Mouse (Mus musculus) liver, embryonic 14.5 days (tissue): ENCODE data around the gene Nxpe3. TPM values are rescaled to one million over a fixed set of nuclear protein-coding genes. Genes with fewer than 3 reads are reported as not detected.

Source experiments
- ATAC-seq: fragments of 200-750 bp; cut with Nextera tagmentation; 2 replicates; pipeline ENCODE4 v1.8.0; 2017; ENCODE audit warnings: moderate number of reproducible peaks, mild to moderate bottlenecking, moderate library complexity; ENCODE audit not compliant: insufficient read depth
- DNase-seq, 3 experiments: peaks; one replicate each; pipeline ENCODE4 v3.0.0-alpha.2; 2012 to 2013; ENCODE audit warnings: low read depth in 3 of 3, low spot score in 3 of 3
- H3K27ac ChIP-seq: fragments of 300-500 bp; sonication (generic); 2 replicates; pipeline ENCODE4 v1.5.1; 2014; ENCODE audit warnings: moderate library complexity, mild to moderate bottlenecking, control low read depth, inconsistent platforms
- H3K27me3 ChIP-seq: fragments of 300-500 bp; sonication (generic); 2 replicates; pipeline ENCODE4 v1.6.1; 2014; ENCODE audit warnings: mild to moderate bottlenecking, low read length, moderate library complexity; ENCODE audit not compliant: control insufficient read depth, insufficient read depth
- H3K36me3 ChIP-seq: fragments of 300-500 bp; sonication (generic); replicated peaks from 2 replicates; pipeline ENCODE4 v1.6.1; 2014; ENCODE audit warnings: low read depth; ENCODE audit not compliant: control insufficient read depth, insufficient read depth
- H3K4me1 ChIP-seq, 2 experiments: fragments of 200-500 bp in 1 of 2; fragments of 300-500 bp in 1 of 2; sonication (generic) in 1 of 2; replicated peaks; 2 replicates each; pipeline ENCODE4 v1.6.1; 2012 to 2014; ENCODE audit warnings: antibody characterized with exemption in 1 of 2, inconsistent platforms in 1 of 2, low read length in 1 of 2; ENCODE audit not compliant: control insufficient read depth in 2 of 2, insufficient read depth in 2 of 2
- H3K4me2 ChIP-seq: fragments of 300-500 bp; sonication (generic); 2 replicates; pipeline ENCODE4 v1.6.1; 2014; ENCODE audit warnings: low read depth, mild to moderate bottlenecking, control low read depth, moderate library complexity
- H3K4me3 ChIP-seq, 2 experiments: fragments of 200-500 bp in 1 of 2; fragments of 300-500 bp in 1 of 2; sonication (generic) in 1 of 2; 2 replicates each; pipeline ENCODE4 v1.5.1; 2012 to 2014; ENCODE audit warnings: low read depth in 2 of 2, low read length in 2 of 2, mild to moderate bottlenecking in 2 of 2, control low read depth in 1 of 2, inconsistent platforms in 1 of 2, moderate library complexity in 1 of 2; ENCODE audit not compliant: insufficient read depth in 1 of 2
- H3K9ac ChIP-seq: fragments of 300-500 bp; sonication (generic); replicated peaks from 2 replicates; pipeline ENCODE4 v1.6.1; 2014; ENCODE audit warnings: mild to moderate bottlenecking, control low read depth, moderate library complexity
- H3K9me3 ChIP-seq: fragments of 300-500 bp; sonication (generic); 2 replicates; pipeline ENCODE4 v1.6.1; 2016; ENCODE audit warnings: low read length, mixed read lengths; ENCODE audit not compliant: control insufficient read depth
- CTCF ChIP-seq: IDR thresholded peaks from 2 replicates; pipeline ENCODE4 v1.5.1; 2016; ENCODE audit warnings: antibody characterized with exemption, low read depth, control low read depth
- EP300 ChIP-seq: IDR thresholded peaks from 2 replicates; pipeline ENCODE4 v1.6.1; 2016; ENCODE audit warnings: antibody characterized with exemption, low read depth
- WGBS: fragments of 180-500 bp; shearing (Covaris S2); extraction: QIAGEN DNeasy Blood & Tissue Kit; methylation state at CpG from one replicate; pipeline ENCODE4 v1.1.7; 2014; ENCODE audit not compliant: insufficient replicate concordance; 5-methylcytosine and 5-hydroxymethylcytosine counted together
- polyA plus RNA-seq, 2 experiments: library from polyadenylated mRNA; depleted of rRNA in 1 of 2; stranded (reverse) in 1 of 2; unstranded in 1 of 2; fragments of >200 nt; fragmentation: Nextera tagmentation in 1 of 2; extraction: Ambion mirVana in 1 of 2; gene quantifications; 2 replicates each; pipeline versions ENCODE4 v1.2.1 to v1.2.3; 2012 to 2014

Gene Nxpe3
- polyA plus RNA-seq, 2 experiments, result 0.33 to 0.83 TPM

- WGBS, result under 1% methylated on average over 67 of the region's 67 CpGs
- Histone ChIP-seq H3K4me2 (peak overlapping the region; percentile 91), H3K9ac (peak overlapping the region; percentile 72), H3K9me3 (no peaks in the 10 kb centered on the region), H3K36me3 (peaks cover 3% of the 10 kb centered on the region), H3K27ac (no peak overlapping the region), H3K4me1 (peaks cover 0 to 4% of the 10 kb centered on the region in 2 experiments; a peak in 2 of 4 replicates), H3K27me3 (peaks cover 13% of the 10 kb centered on the region), H3K4me3 (peak overlapping the region; percentile 68 to 74)
- ATAC-seq (peak; percentile 92), DNase-seq (peak; percentile 71 to 78 (median 74))
- TF ChIP-seq CTCF (peak; percentile 3; the same call in 1 of the 2 replicates), EP300 (0 out of 2 replicates have a peak, but pooled peaks have one; percentile 19)
These were observed 72.9 kb downstream of the Nxpe3 start for GRCm38 (mm10) chr16:55821997-55822740.

- Histone ChIP-seq H3K36me3 (peaks cover 3% of the 10 kb centered on the region), H3K4me2 (peak overlapping the region; percentile 91), H3K9ac (peak overlapping the region; percentile 62), H3K27ac (no peak overlapping the region), H3K4me1 (peaks cover 0 to 4% of the 10 kb centered on the region in 2 experiments; a peak in 2 of 4 replicates), H3K4me3 (peak overlapping the region; percentile 68 to 74), H3K27me3 (peaks cover 13% of the 10 kb centered on the region), H3K9me3 (no peaks in the 10 kb centered on the region)
- under 1% methylated on average over 38 of the region's 40 CpGs for WGBS
- no peak for TF ChIP-seq EP300
- TF ChIP-seq CTCF, result no peak
- DNase-seq, result no peak
- ATAC-seq, result no peak
These were observed 73.5 kb downstream of the Nxpe3 start for GRCm38 (mm10) chr16:55821571-55821981.

- Histone ChIP-seq H3K9ac (peak overlapping the region; percentile 62), H3K36me3 (peaks cover 3% of the 10 kb centered on the region), H3K4me2 (peak overlapping the region; percentile 91), H3K4me3 (peak overlapping the region; percentile 68 to 74), H3K27me3 (peaks cover 13% of the 10 kb centered on the region), H3K4me1 (peaks cover 0 to 4% of the 10 kb centered on the region in 2 experiments; a peak in 2 of 4 replicates), H3K9me3 (no peaks in the 10 kb centered on the region), H3K27ac (no peak overlapping the region)
- ATAC-seq, result no peak
- no peak for DNase-seq
- TF ChIP-seq CTCF (no peak), EP300 (no peak)
- WGBS, result 4% methylated on average over 20 of the region's 20 CpGs
These were observed 74.0 kb downstream of the Nxpe3 start for GRCm38 (mm10) chr16:55820916-55821570.

- Histone ChIP-seq H3K27me3 (peaks cover 13% of the 10 kb centered on the region), H3K27ac (no peak overlapping the region), H3K36me3 (peaks cover 5% of the 10 kb centered on the region), H3K4me2 (peak overlapping the region; percentile 91), H3K4me1 (peaks cover 0 to 4% of the 10 kb centered on the region in 2 experiments; a peak in 2 of 4 replicates), H3K9me3 (no peaks in the 10 kb centered on the region), H3K4me3 (peak overlapping the region; percentile 68 to 74), H3K9ac (no peak overlapping the region; the same call in 1 of the 2 replicates)
- ATAC-seq (no peak), DNase-seq (no peak)
- no peak for TF ChIP-seq EP300
- WGBS, result 35% methylated on average over 13 of the region's 13 CpGs
These were observed 74.7 kb downstream of the Nxpe3 start for GRCm38 (mm10) chr16:55820161-55820915.
